Mouse (Mus musculus) kidney, adult 2 months (tissue): ENCODE measurements at regions not wholly inside any gene's neighbourhood (a gene's known extent, or its start where the extent isn't known, plus 50 kb on each side); places are given as distances from the start of the nearest gene placed in this dataset.

Experiments used
- DNase-seq: peaks from one replicate; pipeline ENCODE4 v3.0.0; 2021
- H3K27ac ChIP-seq: fragments of 200-500 bp; 2 replicates; pipeline ENCODE4 v1.5.1; 2012; ENCODE audit warnings: low read depth, low read length, control low read depth, inconsistent platforms; ENCODE audit not compliant: insufficient read depth
- H3K27me3 ChIP-seq: fragments of 200-500 bp; replicated peaks from 2 replicates; pipeline ENCODE4 v1.6.1; 2012; ENCODE audit warnings: mild to moderate bottlenecking, moderate library complexity, low read length, inconsistent platforms; ENCODE audit not compliant: control insufficient read depth, insufficient read depth
- H3K36me3 ChIP-seq: fragments of 200-500 bp; 2 replicates; pipeline ENCODE4 v1.6.1; 2012; ENCODE audit warnings: mild to moderate bottlenecking, moderate library complexity, low read length, inconsistent platforms; ENCODE audit not compliant: control insufficient read depth, insufficient read depth
- H3K4me1 ChIP-seq: fragments of 200-500 bp; 2 replicates; pipeline ENCODE4 v1.6.1; 2011; ENCODE audit warnings: low read length; ENCODE audit not compliant: control insufficient read depth, insufficient read depth
- H3K4me3 ChIP-seq: fragments of 200-500 bp; 2 replicates; pipeline ENCODE4 v1.5.1; 2011; ENCODE audit warnings: mild to moderate bottlenecking, low read depth, low read length, control low read depth; ENCODE audit not compliant: insufficient read depth
- CTCF ChIP-seq: fragments of 200-500 bp; conservative IDR thresholded peaks from 2 replicates; pipeline ENCODE4 v1.5.1; 2011; ENCODE audit warnings: low read depth, mild to moderate bottlenecking, control low read depth, low read length, moderate library complexity, mixed read lengths; ENCODE audit not compliant: insufficient read depth, insufficient read length
- POLR2A ChIP-seq: fragments of 200-500 bp; IDR thresholded peaks from one replicate; pipeline ENCODE4 v1.6.1; 2011; ENCODE audit warnings: low read depth, low read length, control low read depth
- WGBS: fragments of 180-500 bp; shearing (Covaris S2); methylation state at CpG from one replicate; pipeline ENCODE4 v1.1.7; 2018; 5-methylcytosine and 5-hydroxymethylcytosine counted together

DNA sequence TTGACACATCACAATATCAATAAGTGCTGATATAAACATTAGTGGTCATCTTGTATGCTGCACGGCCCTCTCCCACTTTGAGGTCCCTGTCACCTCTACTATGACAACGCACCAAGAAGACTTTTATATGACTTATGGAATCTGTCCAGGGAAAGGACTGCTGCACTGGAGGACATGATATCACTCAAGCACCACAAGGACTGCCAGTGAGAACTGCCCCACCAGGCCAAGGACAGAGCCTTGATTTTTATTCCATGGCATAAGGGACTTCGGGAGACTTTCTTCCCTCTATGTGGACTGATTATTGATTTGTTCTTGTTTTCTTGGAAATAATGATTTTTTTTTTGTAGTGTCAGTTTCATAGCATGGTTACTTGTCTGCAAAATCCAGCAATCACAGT, 97.7 kb upstream of the Stxbp5 start:
- 91% methylated on average over 3 of the region's 3 CpGs for WGBS
- no peak for DNase-seq
- H3K4me3 ChIP-seq: no peak overlapping the region
- TF ChIP-seq CTCF (no peak), POLR2A (no peak)
- H3K4me1 ChIP-seq: no peaks in the 10 kb centered on the region
- no peak overlapping the region for H3K27ac ChIP-seq
- no peaks in the 10 kb centered on the region for H3K36me3 ChIP-seq
- no peaks in the 10 kb centered on the region for H3K27me3 ChIP-seq

GRCm38 (mm10) chr10:9996211-9996610, 95.3 kb upstream of the Stxbp5 start:
- DNase-seq: no peak
- H3K27me3 ChIP-seq: no peaks in the 10 kb centered on the region
- TF ChIP-seq POLR2A (no peak), CTCF (no peak)
- no peaks in the 10 kb centered on the region for H3K36me3 ChIP-seq
- no peak overlapping the region for H3K4me3 ChIP-seq
- 77% methylated on average over 6 of the region's 6 CpGs for WGBS
- H3K27ac ChIP-seq: no peak overlapping the region
- no peaks in the 10 kb centered on the region for H3K4me1 ChIP-seq

DNA sequence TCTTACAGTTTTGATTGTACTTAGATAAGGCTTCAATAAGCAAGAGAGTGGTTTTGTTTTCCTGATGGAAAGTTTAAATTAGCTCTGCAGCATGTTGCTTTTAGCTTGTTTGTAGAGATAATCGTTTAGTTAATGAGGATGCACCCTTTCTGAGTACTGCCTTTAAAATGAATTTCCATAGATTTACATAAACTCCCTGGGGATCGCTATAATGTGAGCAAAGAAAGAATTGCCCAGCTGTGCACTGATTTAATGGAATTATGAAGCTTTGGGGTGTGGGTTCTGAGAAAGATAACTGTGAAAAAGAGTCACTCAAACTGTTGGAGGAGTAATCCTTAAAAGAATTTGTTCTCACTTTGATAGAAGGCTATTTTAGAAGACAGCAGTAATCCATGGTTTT, 91.9 kb upstream of the Stxbp5 start:
- Histone ChIP-seq H3K27me3 (no peaks in the 10 kb centered on the region), H3K4me3 (no peak overlapping the region), H3K36me3 (no peaks in the 10 kb centered on the region), H3K27ac (no peak overlapping the region), H3K4me1 (no peaks in the 10 kb centered on the region)
- TF ChIP-seq POLR2A: no peak
- TF ChIP-seq CTCF: no peak
- no peak for DNase-seq
- 85% methylated on average over 2 of the region's 2 CpGs for WGBS

DNA sequence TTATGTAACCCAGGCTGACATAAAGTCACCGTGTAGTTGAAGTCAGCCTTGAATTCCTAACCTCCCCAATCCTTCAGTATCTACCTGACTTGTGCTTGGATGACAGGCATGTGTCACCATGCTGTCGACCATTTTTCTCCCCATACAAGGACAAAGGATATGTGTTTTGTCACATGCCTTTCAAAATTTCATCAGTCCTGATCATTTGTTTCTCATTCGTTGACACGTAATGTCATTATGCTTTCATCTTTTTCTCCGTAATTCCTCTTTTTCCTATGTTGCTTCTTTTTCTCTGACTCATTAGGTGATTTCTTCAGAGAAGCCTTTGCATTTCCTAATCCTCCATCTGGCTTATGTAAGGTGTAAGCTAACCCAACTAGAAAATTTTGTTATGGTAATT, 84.5 kb upstream of the Stxbp5 start:
- H3K4me3 ChIP-seq: no peak overlapping the region
- 90% methylated on average over 5 of the region's 5 CpGs for WGBS
- no peak overlapping the region for H3K27ac ChIP-seq
- H3K4me1 ChIP-seq: no peaks in the 10 kb centered on the region
- DNase-seq: no peak
- TF ChIP-seq POLR2A (no peak), CTCF (no peak)
- H3K27me3 ChIP-seq: no peaks in the 10 kb centered on the region
- H3K36me3 ChIP-seq: no peaks in the 10 kb centered on the region

GRCm38 (mm10) chr10:9976424-9976823, 75.5 kb upstream of the Stxbp5 start:
- 61% methylated on average over 3 of the region's 3 CpGs for WGBS
- Histone ChIP-seq H3K36me3 (no peaks in the 10 kb centered on the region), H3K27me3 (no peaks in the 10 kb centered on the region), H3K27ac (no peak overlapping the region), H3K4me1 (no peaks in the 10 kb centered on the region), H3K4me3 (no peak overlapping the region)
- TF ChIP-seq CTCF (no peak), POLR2A (no peak)
- no peak for DNase-seq
